Mouse (Mus musculus) lung, embryonic 14.5 days (tissue): Measurements from ENCODE around the gene Polr2i. TPM values are rescaled to one million over a fixed set of nuclear protein-coding genes. Genes with fewer than 3 reads are reported as not detected.

Experiments
- ATAC-seq: fragments of 200-750 bp; cut with Nextera tagmentation; 2 replicates; pipeline ENCODE4 v1.8.0; 2017; ENCODE audit warnings: mild to moderate bottlenecking, moderate TSS enrichment, moderate library complexity; ENCODE audit not compliant: insufficient read depth
- DNase-seq: peaks from one replicate; pipeline ENCODE4 v3.0.0-alpha.2; 2015
- H3K27ac ChIP-seq: fragments of 300-500 bp; sonication (generic); 2 replicates; pipeline ENCODE4 v1.5.1; 2014; ENCODE audit warnings: low read depth, mild to moderate bottlenecking, moderate library complexity
- H3K27me3 ChIP-seq: fragments of 300-500 bp; sonication (generic); 2 replicates; pipeline ENCODE4 v1.6.1; 2014; ENCODE audit warnings: low read length, control low read depth; ENCODE audit not compliant: insufficient read depth
- H3K36me3 ChIP-seq: fragments of 300-500 bp; sonication (generic); 2 replicates; pipeline ENCODE4 v1.6.1; 2014; ENCODE audit warnings: control low read depth; ENCODE audit not compliant: insufficient read depth
- H3K4me1 ChIP-seq: fragments of 300-500 bp; sonication (generic); 2 replicates; pipeline ENCODE4 v1.6.1; 2014; ENCODE audit warnings: antibody characterized with exemption, control low read depth; ENCODE audit not compliant: insufficient read depth
- H3K4me2 ChIP-seq: fragments of 300-500 bp; sonication (generic); 2 replicates; pipeline ENCODE4 v1.6.1; 2014; ENCODE audit warnings: mild to moderate bottlenecking
- H3K4me3 ChIP-seq: fragments of 300-500 bp; sonication (generic); 2 replicates; pipeline ENCODE4 v1.5.1; 2014; ENCODE audit warnings: low read depth, low read length
- H3K9ac ChIP-seq: fragments of 300-500 bp; sonication (generic); 2 replicates; pipeline ENCODE4 v1.6.1; 2014
- H3K9me3 ChIP-seq: fragments of 300-500 bp; sonication (generic); 2 replicates; pipeline ENCODE4 v1.6.1; 2016; ENCODE audit warnings: low read depth, low read length, control low read depth
- CTCF ChIP-seq: IDR thresholded peaks from 2 replicates; pipeline ENCODE4 v1.5.1; 2016; ENCODE audit warnings: antibody characterized with exemption, low read depth
- WGBS: fragments of 180-500 bp; shearing (Covaris S2); extraction: QIAGEN DNeasy Blood & Tissue Kit; methylation state at CpG from one replicate; pipeline ENCODE4 v1.1.7; 2014; 5-methylcytosine and 5-hydroxymethylcytosine counted together
- polyA plus RNA-seq: library from polyadenylated mRNA; unstranded; fragments of >200 nt; fragmentation: Nextera tagmentation; extraction: Ambion mirVana; gene quantifications from 2 replicates; pipeline ENCODE4 v1.2.1, GENCODE M21; 2014

Gene Polr2i
- polyA plus RNA-seq, 1 experiment from 2014 or later: 192 TPM

DNA sequence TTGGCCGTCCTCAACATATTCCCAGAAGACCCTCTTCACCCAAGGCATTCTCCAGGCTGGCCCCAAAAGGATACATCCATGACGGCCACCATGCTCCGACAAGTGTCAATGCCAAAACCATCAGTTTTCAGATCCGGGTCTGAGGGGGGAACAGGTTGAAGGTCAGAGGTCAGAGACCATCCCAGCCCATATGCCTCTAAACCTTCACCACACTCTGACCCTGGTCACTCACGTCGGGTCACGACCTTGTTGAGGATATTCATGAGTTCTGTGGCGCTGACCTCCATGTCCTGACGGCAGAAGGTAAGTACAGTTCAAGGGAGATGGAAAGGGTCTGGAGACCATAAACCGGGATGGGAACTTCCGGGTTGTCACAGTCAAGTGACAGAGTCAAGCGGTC lies 39.7 kb upstream of the Polr2i start:
- H3K4me3 ChIP-seq: no peak overlapping the region
- DNase-seq (no peak), ATAC-seq (no peak)
- WGBS: 89% methylated on average over 12 of the region's 12 CpGs
- peaks cover 55% of the 10 kb centered on the region for H3K36me3 ChIP-seq
- H3K9ac ChIP-seq: no peak overlapping the region
- H3K9me3 ChIP-seq: no peaks in the 10 kb centered on the region
- H3K4me2 ChIP-seq: no peak overlapping the region; the same call in 1 of the 2 replicates
- no peak for TF ChIP-seq CTCF
- H3K27me3 ChIP-seq: no peaks in the 10 kb centered on the region
- H3K27ac ChIP-seq: no peak overlapping the region
- peaks cover 6% of the 10 kb centered on the region; the same call in 1 of the 2 replicates for H3K4me1 ChIP-seq

DNA sequence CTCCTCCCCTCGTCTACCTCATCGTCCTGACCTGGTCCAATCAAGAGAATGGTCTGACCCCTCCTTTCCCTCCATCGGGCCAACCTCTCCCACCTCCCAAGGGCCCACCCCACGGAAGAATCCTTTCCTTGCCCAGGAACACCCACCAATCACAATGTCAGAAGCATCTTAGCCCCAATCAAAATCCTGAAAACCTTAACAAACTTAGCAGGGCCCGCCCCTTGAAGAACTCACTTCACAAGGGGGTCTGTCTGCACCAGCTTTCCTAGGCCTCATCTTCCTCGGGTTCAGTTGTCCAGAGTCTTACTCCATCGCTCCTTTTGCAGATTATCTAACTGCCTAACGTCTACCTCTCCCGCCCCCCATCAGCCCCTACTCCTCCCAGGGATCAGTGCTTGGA lies 38.7 kb upstream of the Polr2i start:
- Histone ChIP-seq H3K4me2 (peak overlapping the region; percentile 64), H3K9ac (peak overlapping the region; percentile 75), H3K36me3 (peaks cover 46% of the 10 kb centered on the region), H3K27ac (no peak overlapping the region), H3K27me3 (no peaks in the 10 kb centered on the region), H3K4me3 (peak overlapping the region; percentile 71), H3K9me3 (no peaks in the 10 kb centered on the region), H3K4me1 (peaks cover 6% of the 10 kb centered on the region; the same call in 1 of the 2 replicates)
- TF ChIP-seq CTCF: no peak
- ATAC-seq (0 out of 2 replicates have a peak, but pooled peaks have one; percentile 5), DNase-seq (peak; percentile 28)
- 25% methylated on average over 9 of the region's 9 CpGs for WGBS

DNA sequence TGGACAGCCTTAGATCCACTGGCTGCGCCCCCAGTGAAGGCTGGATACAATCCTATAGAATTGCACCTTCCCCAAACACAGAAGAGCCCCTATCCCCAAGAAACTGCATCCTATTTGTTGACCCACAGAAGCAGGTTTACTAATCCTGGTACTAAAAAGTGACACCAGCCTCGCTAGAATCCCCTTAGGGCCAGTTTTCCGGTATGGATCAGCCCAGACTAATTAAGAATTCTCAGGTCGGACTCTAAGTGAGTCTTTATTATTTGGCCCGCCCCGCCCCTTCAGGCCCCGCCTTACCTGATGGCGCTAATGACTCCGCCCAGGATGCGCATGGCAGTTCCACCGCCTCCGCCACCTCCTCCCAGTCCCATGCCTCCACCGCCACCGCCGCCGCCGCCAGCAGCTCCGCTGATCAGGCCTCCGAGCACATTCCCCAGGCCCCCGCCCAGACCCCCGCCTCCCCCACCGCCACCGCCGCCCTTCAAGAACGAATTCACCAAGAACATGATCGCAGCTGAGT lies 38.1 kb upstream of the Polr2i start:
- Histone ChIP-seq H3K27me3 (no peaks in the 10 kb centered on the region), H3K27ac (peak overlapping the region; percentile 73), H3K4me1 (peaks cover 6% of the 10 kb centered on the region; the same call in 1 of the 2 replicates), H3K4me3 (peak overlapping the region; percentile 71), H3K4me2 (peak overlapping the region; percentile 64), H3K9me3 (no peaks in the 10 kb centered on the region), H3K36me3 (peaks cover 39% of the 10 kb centered on the region), H3K9ac (peak overlapping the region; percentile 75)
- WGBS: under 1% methylated on average over 26 of the region's 26 CpGs
- ATAC-seq (peak; percentile 61), DNase-seq (peak; percentile 83)
- no peak for TF ChIP-seq CTCF

DNA sequence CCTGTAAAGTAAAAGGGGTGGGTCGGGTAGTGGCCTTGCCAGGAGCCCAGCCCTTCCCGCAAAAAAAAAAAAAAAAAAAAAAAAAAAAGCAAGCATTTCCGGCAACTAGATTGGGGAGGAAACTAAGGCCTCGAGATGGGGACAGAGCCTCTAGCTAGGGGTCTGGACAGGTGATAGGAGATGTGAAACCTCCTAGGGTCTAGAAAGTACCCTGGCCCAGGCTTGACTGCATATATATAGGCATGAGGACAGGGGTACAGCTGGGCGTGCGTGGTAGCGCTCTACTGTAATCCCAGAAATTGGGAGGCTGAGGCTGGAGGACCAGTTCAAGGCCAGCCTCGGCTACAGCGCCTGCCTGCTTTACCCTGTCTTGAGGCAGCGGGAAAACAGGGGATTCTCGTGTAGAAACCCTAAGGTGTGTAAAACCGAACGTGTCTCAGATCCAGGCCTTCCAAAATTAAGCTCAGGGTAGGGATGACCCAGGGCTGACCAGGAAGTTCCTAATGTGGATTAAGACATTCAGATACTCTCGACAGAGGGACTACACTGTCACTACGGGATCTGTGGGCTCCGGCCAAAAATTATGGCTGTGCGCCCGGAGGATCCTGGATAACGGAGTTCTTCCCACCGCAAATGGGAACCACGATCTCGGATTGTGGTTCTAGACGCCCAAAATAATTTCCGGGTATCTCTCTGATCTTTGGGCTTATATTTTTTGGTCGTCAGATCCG lies 37.5 kb upstream of the Polr2i start:
- Histone ChIP-seq H3K27ac (peak overlapping the region; percentile 73), H3K4me3 (peak overlapping the region; percentile 71), H3K36me3 (peaks cover 33% of the 10 kb centered on the region), H3K4me1 (peaks cover 6% of the 10 kb centered on the region; the same call in 1 of the 2 replicates), H3K27me3 (no peaks in the 10 kb centered on the region), H3K9me3 (no peaks in the 10 kb centered on the region), H3K4me2 (peak overlapping the region; percentile 64), H3K9ac (peak overlapping the region; percentile 75)
- WGBS: under 1% methylated on average over 26 of the region's 26 CpGs
- DNase-seq (peak; percentile 67), ATAC-seq (peak; percentile 19; the same call in 1 of the 2 replicates)
- TF ChIP-seq CTCF: no peak

DNA sequence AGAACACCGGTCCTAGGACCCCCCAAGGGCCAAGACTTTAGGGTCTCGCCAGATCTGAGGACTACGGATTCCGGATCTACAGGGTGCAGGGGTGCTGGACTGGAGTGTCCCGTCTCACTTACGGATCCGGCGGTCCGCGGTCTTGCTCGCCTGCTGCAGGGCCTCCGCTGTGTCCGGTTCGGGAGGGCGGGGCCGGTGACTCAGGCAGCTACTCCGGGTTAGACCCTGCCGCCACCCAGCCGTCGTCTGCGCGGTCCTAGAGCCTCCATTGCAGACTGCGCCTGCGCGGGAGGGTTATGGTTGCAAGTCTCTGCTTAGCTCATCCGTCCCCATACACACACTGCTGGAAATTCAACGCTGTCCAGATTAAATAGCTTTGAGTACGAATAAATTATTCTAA lies 36.9 kb upstream of the Polr2i start:
- no peak for TF ChIP-seq CTCF
- WGBS: under 1% methylated on average over 28 of the region's 28 CpGs
- peak; percentile 92 for ATAC-seq
- no peaks in the 10 kb centered on the region for H3K9me3 ChIP-seq
- H3K9ac ChIP-seq: peak overlapping the region; percentile 75
- H3K4me2 ChIP-seq: peak overlapping the region; percentile 64
- peaks cover 28% of the 10 kb centered on the region for H3K36me3 ChIP-seq
- H3K27ac ChIP-seq: peak overlapping the region; percentile 73
- H3K4me1 ChIP-seq: peaks cover 6% of the 10 kb centered on the region; the same call in 1 of the 2 replicates
- no peaks in the 10 kb centered on the region for H3K27me3 ChIP-seq
- DNase-seq: peak; percentile 98
- peak overlapping the region; percentile 71 for H3K4me3 ChIP-seq

DNA sequence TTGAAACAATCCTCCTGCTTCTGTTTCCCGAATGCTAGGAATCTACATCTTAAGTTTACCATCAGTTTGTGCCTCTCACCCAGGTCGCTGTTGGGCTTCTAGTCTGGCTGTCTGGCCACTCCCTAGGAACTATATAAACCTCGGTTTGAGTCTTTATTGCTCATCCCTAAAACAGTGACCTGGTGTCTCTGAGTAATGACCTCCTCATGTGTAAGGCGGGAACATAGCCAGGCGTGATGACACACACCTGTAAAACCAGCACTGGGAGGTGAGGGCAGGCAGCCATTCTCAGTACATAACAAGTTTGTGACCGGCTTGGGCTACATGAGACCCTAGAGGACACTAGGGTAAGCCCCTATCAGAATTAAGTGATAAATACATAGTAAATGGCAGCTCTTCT lies 36.3 kb upstream of the Polr2i start:
- H3K9me3 ChIP-seq: no peaks in the 10 kb centered on the region
- H3K27me3 ChIP-seq: no peaks in the 10 kb centered on the region
- TF ChIP-seq CTCF: no peak
- ATAC-seq: no peak
- DNase-seq: no peak
- peak overlapping the region; percentile 73; the same call in 1 of the 2 replicates for H3K27ac ChIP-seq
- peaks cover 23% of the 10 kb centered on the region for H3K36me3 ChIP-seq
- H3K4me1 ChIP-seq: peaks cover 6% of the 10 kb centered on the region; the same call in 1 of the 2 replicates
- H3K4me3 ChIP-seq: peak overlapping the region; percentile 71
- 57% methylated on average over 6 of the region's 6 CpGs for WGBS
- H3K4me2 ChIP-seq: peak overlapping the region; percentile 64
- peak overlapping the region; percentile 75; the same call in 1 of the 2 replicates for H3K9ac ChIP-seq

DNA sequence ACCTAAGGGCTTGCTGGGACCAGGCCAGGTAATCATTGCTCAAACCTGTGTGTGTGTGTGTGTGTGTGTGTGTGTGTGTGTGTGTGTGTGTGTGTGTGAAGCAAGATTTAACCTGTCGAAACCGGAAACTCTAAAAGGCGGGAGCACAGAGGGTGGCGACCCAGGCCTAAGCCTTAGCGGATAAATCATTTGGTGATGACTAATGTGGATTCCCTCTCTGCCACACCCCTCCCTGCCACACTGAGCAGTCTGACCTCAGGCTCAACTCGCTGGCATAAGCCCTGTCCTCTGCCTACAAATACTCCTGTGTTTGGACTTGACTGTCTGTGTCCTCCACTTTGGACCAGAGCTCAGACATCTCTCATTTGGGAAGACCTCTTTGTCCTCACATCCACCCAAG lies 35.6 kb upstream of the Polr2i start:
- Histone ChIP-seq H3K4me1 (peaks cover 6% of the 10 kb centered on the region; the same call in 1 of the 2 replicates), H3K27me3 (no peaks in the 10 kb centered on the region), H3K4me2 (no peak overlapping the region), H3K9me3 (no peaks in the 10 kb centered on the region), H3K9ac (no peak overlapping the region), H3K4me3 (no peak overlapping the region), H3K27ac (no peak overlapping the region), H3K36me3 (peaks cover 16% of the 10 kb centered on the region)
- ATAC-seq (no peak), DNase-seq (no peak)
- WGBS: 52% methylated on average over 6 of the region's 6 CpGs
- TF ChIP-seq CTCF: no peak
